Mouse (Mus musculus) limb, embryonic 14.5 days (tissue): ENCODE measurements around the gene Vmn2r113. TPM values are rescaled to one million over a fixed set of nuclear protein-coding genes. Genes with fewer than 3 reads are reported as not detected.
"Not testable (repeated sequence)": the region's sequence is repeated elsewhere in the genome, so short reads cannot be mapped to it uniquely, and the experiment has no call there.

ENCODE experiments used
- ATAC-seq: fragments of 200-750 bp; cut with Nextera tagmentation; 2 replicates; pipeline ENCODE4 v1.8.0; 2017; ENCODE audit warnings: low read depth, moderate number of reproducible peaks, moderate TSS enrichment; ENCODE audit not compliant: low FRiP score
- DNase-seq: peaks from one replicate; pipeline ENCODE4 v3.0.0-alpha.2; 2015; ENCODE audit warnings: low spot score
- H3K27ac ChIP-seq: fragments of 300-500 bp; sonication (generic); replicated peaks from 2 replicates; pipeline ENCODE4 v1.5.1; 2014; ENCODE audit warnings: low read depth, mild to moderate bottlenecking, low read length, moderate library complexity, mixed read lengths
- H3K27me3 ChIP-seq: fragments of 300-500 bp; sonication (generic); 2 replicates; pipeline ENCODE4 v1.6.1; 2014; ENCODE audit warnings: low read length, mixed read lengths; ENCODE audit not compliant: control insufficient read depth, insufficient read depth
- H3K36me3 ChIP-seq: fragments of 300-500 bp; sonication (generic); 2 replicates; pipeline ENCODE4 v1.6.1; 2014; ENCODE audit warnings: mild to moderate bottlenecking, low read length, moderate library complexity, mixed read lengths; ENCODE audit not compliant: control insufficient read depth, insufficient read depth
- H3K4me1 ChIP-seq: fragments of 300-500 bp; sonication (generic); 2 replicates; pipeline ENCODE4 v1.6.1; 2014; ENCODE audit warnings: antibody characterized with exemption, low read length, mixed read lengths; ENCODE audit not compliant: control insufficient read depth, insufficient read depth
- H3K4me2 ChIP-seq: fragments of 300-500 bp; sonication (generic); replicated peaks from 2 replicates; pipeline ENCODE4 v1.6.1; 2014; ENCODE audit warnings: low read depth, mild to moderate bottlenecking, low read length, moderate library complexity; ENCODE audit not compliant: severe bottlenecking
- H3K4me3 ChIP-seq: fragments of 300-500 bp; sonication (generic); replicated peaks from 2 replicates; pipeline ENCODE4 v1.5.1; 2014; ENCODE audit warnings: low read length
- H3K9ac ChIP-seq: fragments of 300-500 bp; sonication (generic); 2 replicates; pipeline ENCODE4 v1.6.1; 2014; ENCODE audit warnings: mild to moderate bottlenecking, low read depth, low read length, moderate library complexity; ENCODE audit not compliant: severe bottlenecking
- H3K9me3 ChIP-seq: fragments of 300-500 bp; sonication (generic); 2 replicates; pipeline ENCODE4 v1.6.1; 2016; ENCODE audit warnings: low read length; ENCODE audit not compliant: control insufficient read depth
- WGBS: fragments of 180-500 bp; shearing (Covaris S2); extraction: QIAGEN DNeasy Blood & Tissue Kit; methylation state at CpG from one replicate; pipeline ENCODE4 v1.1.7; 2014; 5-methylcytosine and 5-hydroxymethylcytosine counted together
- polyA plus RNA-seq, 2 experiments: library from polyadenylated mRNA; depleted of rRNA in 1 of 2; stranded (reverse) in 1 of 2; unstranded in 1 of 2; fragments of >200 nt; fragmentation: Nextera tagmentation in 1 of 2; extraction: Ambion mirVana in 1 of 2; gene quantifications; 2 replicates each; pipeline versions ENCODE4 v1.2.1 to v1.2.3; 2012 to 2014

The Vmn2r113 gene
- polyA plus RNA-seq (2012; rRNA removed) (not detected in 2 replicates), polyA plus RNA-seq (2014; fragmentation: Nextera tagmentation; extraction: Ambion mirVana) (not detected in 2 replicates)

- not testable (repeated sequence) for H3K36me3 ChIP-seq, H3K4me3 ChIP-seq, H3K27me3 ChIP-seq, DNase-seq, ATAC-seq, H3K4me1 ChIP-seq, H3K9ac ChIP-seq, H3K27ac ChIP-seq, H3K4me2 ChIP-seq, H3K9me3 ChIP-seq
- WGBS, result no CpG with 5 or more reads among the region's 4 CpGs
Measured at GRCm38 (mm10) chr17:22942684-22943083, at the start of gene Vmn2r113. Gene Vmn2r113, plus strand, starts transcription at chr17:22942984.

Other genes with a start within 250 kb of the Vmn2r113 start
- 13.0 and 14.5 TPM in 2 replicates for gene Zfp945, start 75.8 kb upstream of the Vmn2r113 start, polyA plus RNA-seq (2012; rRNA removed)
- gene Zfp945, start 75.8 kb upstream of the Vmn2r113 start, polyA plus RNA-seq (2014; fragmentation: Nextera tagmentation; extraction: Ambion mirVana), result 26.7 and 28.5 TPM in 2 replicates
- not detected in 2 replicates for gene Vmn2r-ps130, start 118.2 kb downstream of the Vmn2r113 start, polyA plus RNA-seq (2012; rRNA removed)
- gene Vmn2r-ps130, start 118.2 kb downstream of the Vmn2r113 start, polyA plus RNA-seq (2014; fragmentation: Nextera tagmentation; extraction: Ambion mirVana), result not detected in 2 replicates